27 mouse cellular contexts compared by ENCODE assay signal in the genomic region with DNA sequence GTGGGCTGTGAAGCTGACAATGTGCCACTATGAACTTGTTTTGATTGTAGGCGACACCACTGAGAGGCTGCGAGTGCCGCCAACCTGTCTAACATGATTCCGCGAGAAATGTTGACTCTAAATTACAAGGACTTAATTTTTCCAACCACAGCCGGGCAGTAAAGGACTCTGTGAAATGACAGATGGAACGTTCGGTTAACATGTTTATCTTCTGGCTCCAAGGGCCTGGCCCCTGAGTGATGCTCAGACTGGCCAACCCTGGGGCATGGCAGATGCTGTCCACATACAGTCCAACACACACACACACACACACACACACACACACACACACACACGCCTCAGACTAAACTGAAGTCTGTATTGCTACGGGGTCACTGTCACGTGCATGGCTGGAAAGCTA.
A peak's percentile ranks its signal among the peaks of the same experiment; 100 is the strongest.
DNase-seq lines count a peak whose midpoint lies in the region; ATAC-seq and TF ChIP-seq lines count a peak whose summit lies in the region.
"Had no signal": no experiment of that assay in that cellular context is flagged by ENCODE, and none has a peak within 500 bp of the region (broad histone marks: within the 10 kb centered on the region; RNA-seq: fewer than 3 reads in every experiment).

No protein-coding gene starts in this region.

- peak; percentile 36 for DNase-seq in embryonic facial prominence, embryonic 14.5 days (ENCODE audit: low spot score)
- no peak for DNase-seq in embryonic facial prominence, embryonic 10.5 days (ENCODE audit: low spot score)
- DNase-seq in lung, embryonic 14.5 days = peak; percentile 27
- DNase-seq in lung, adult 18-20 months = no peak
- peak; percentile 16 for DNase-seq in lung, postnatal 0 days (ENCODE audit: low spot score)
- no peak for DNase-seq in lung, postnatal 14 days
- DNase-seq: adrenal gland, adult 8-10 months; adrenal gland, postnatal 25 days; cerebellum, adult 11-12 months; cerebellum, adult 9-10 months; gastrocnemius, postnatal 10 days; gastrocnemius, postnatal 36 days; heart, adult 2 months; heart, postnatal 14 days; heart, postnatal 4 days had no signal

- 73% methylated on average over 10 of the region's 11 CpGs for WGBS in embryonic facial prominence, embryonic 14.5 days
- WGBS in embryonic facial prominence, embryonic 10.5 days = 86% methylated on average over 11 of the region's 11 CpGs
- 41% methylated on average over 11 of the region's 11 CpGs for WGBS in lung, embryonic 14.5 days
- 41% methylated on average over 11 of the region's 11 CpGs for WGBS in lung, postnatal 0 days

- no peak for ATAC-seq in embryonic facial prominence, embryonic 14.5 days (ENCODE audit: low read depth)
- ATAC-seq in lung, embryonic 14.5 days (ENCODE audit: insufficient read depth) = 0 out of 2 replicates have a peak, but pooled peaks have one; percentile 54
- peak; percentile 43; the same call in 1 of the 2 replicates for ATAC-seq in lung, postnatal 0 days
- no peak for ATAC-seq in frontal cortex, adult (ENCODE audit: low TSS enrichment)
- ATAC-seq: activated CD4-positive, CD25-positive, alpha-beta regulatory T cell, adult 4 months; CD4-positive, CD25-positive, alpha-beta regulatory T cell, adult 4 months; forebrain, embryonic 15.5 days; hindbrain, postnatal 0 days; inflammation-experienced regulatory T-cells, adult 6 months had no signal

- H3K4me2 ChIP-seq in embryonic facial prominence, embryonic 14.5 days (ENCODE audit: low read depth, low read length) = no peak overlapping the region
- no peak overlapping the region for H3K4me2 ChIP-seq in lung, embryonic 14.5 days
- no peak overlapping the region for H3K4me2 ChIP-seq in lung, postnatal 0 days (replicated peaks; ENCODE audit: low read depth, low read length)
- H3K4me2 ChIP-seq: embryonic facial prominence, embryonic 12.5 days; forebrain, embryonic 12.5 days; forebrain, embryonic 15.5 days; heart, embryonic 13.5 days; hindbrain, embryonic 14.5 days had no signal

- TF ChIP-seq CTCF in lung, embryonic 14.5 days (IDR thresholded peaks at IDR 0.05; ENCODE audit: low read depth) = no peak
- TF ChIP-seq CTCF in lung, postnatal 0 days (IDR thresholded peaks at IDR 0.05) = no peak

- H3K27ac ChIP-seq in embryonic facial prominence, embryonic 14.5 days (replicated peaks; ENCODE audit: low read depth, low read length) = no peak overlapping the region
- no peak overlapping the region for H3K27ac ChIP-seq in embryonic facial prominence, embryonic 10.5 days (replicated peaks)
- no peak overlapping the region for H3K27ac ChIP-seq in lung, embryonic 14.5 days (ENCODE audit: low read depth)
- H3K27ac ChIP-seq in lung, postnatal 0 days (ENCODE audit: low read length) = no peak overlapping the region
- H3K27ac ChIP-seq: embryonic facial prominence, embryonic 12.5 days; forebrain, embryonic 12.5 days; forebrain, embryonic 15.5 days; heart, adult 2 months; heart, embryonic 10.5 days; heart, embryonic 13.5 days; hindbrain, embryonic 14.5 days; hindbrain, postnatal 0 days had no signal

- no peaks in the 10 kb centered on the region for H3K36me3 ChIP-seq in embryonic facial prominence, embryonic 14.5 days (ENCODE audit: control insufficient read depth, insufficient read depth, low read length)
- H3K36me3 ChIP-seq in embryonic facial prominence, embryonic 10.5 days (replicated peaks) = no peaks in the 10 kb centered on the region
- no peaks in the 10 kb centered on the region for H3K36me3 ChIP-seq in lung, embryonic 14.5 days (ENCODE audit: insufficient read depth)
- H3K36me3 ChIP-seq in lung, postnatal 0 days (ENCODE audit: insufficient read depth, low read length) = no peaks in the 10 kb centered on the region
- H3K36me3 ChIP-seq: embryonic facial prominence, embryonic 12.5 days; forebrain, embryonic 12.5 days; forebrain, embryonic 15.5 days; heart, embryonic 10.5 days; heart, embryonic 13.5 days had no signal

- H3K4me3 ChIP-seq in embryonic facial prominence, embryonic 14.5 days (ENCODE audit: low read depth, low read length) = no peak overlapping the region
- no peak overlapping the region for H3K4me3 ChIP-seq in embryonic facial prominence, embryonic 10.5 days
- H3K4me3 ChIP-seq in lung, embryonic 14.5 days (ENCODE audit: low read depth, low read length) = no peak overlapping the region
- H3K4me3 ChIP-seq in lung, postnatal 0 days (ENCODE audit: low read depth, low read length) = no peak overlapping the region
- H3K4me3 ChIP-seq: embryonic facial prominence, embryonic 12.5 days; erythroblast, embryonic 14.5 days; forebrain, embryonic 12.5 days; forebrain, embryonic 15.5 days; heart, adult 2 months; heart, embryonic 10.5 days; heart, embryonic 13.5 days had no signal

- H3K27me3 ChIP-seq in embryonic facial prominence, embryonic 14.5 days (replicated peaks; ENCODE audit: control insufficient read depth, insufficient read depth, low read length) = no peaks in the 10 kb centered on the region
- H3K27me3 ChIP-seq in embryonic facial prominence, embryonic 10.5 days (replicated peaks; ENCODE audit: low read depth, poor library complexity, severe bottlenecking) = no peaks in the 10 kb centered on the region
- H3K27me3 ChIP-seq in lung, embryonic 14.5 days (ENCODE audit: insufficient read depth, low read length) = peaks cover 3% of the 10 kb centered on the region; the same call in 1 of the 2 replicates
- no peaks in the 10 kb centered on the region for H3K27me3 ChIP-seq in lung, postnatal 0 days (replicated peaks; ENCODE audit: insufficient read depth, low read length)
- H3K27me3 ChIP-seq: embryonic facial prominence, embryonic 12.5 days; forebrain, embryonic 12.5 days; forebrain, embryonic 15.5 days had no signal

- no peak for TF ChIP-seq EP300 in lung, postnatal 0 days (IDR thresholded peaks at IDR 0.05)

- peaks cover 16% of the 10 kb centered on the region for H3K4me1 ChIP-seq in embryonic facial prominence, embryonic 14.5 days (ENCODE audit: control insufficient read depth, insufficient read depth, low read length)
- H3K4me1 ChIP-seq in embryonic facial prominence, embryonic 10.5 days = no peaks in the 10 kb centered on the region
- H3K4me1 ChIP-seq in lung, embryonic 14.5 days (ENCODE audit: insufficient read depth) = peaks cover 8% of the 10 kb centered on the region; the same call in 1 of the 2 replicates
- H3K4me1 ChIP-seq in lung, postnatal 0 days (ENCODE audit: insufficient read depth, low read depth, low read length) = 0 out of 2 replicates have a peak, but pooled peaks cover 4% of the 10 kb centered on the region
- H3K4me1 ChIP-seq: forebrain, embryonic 12.5 days; forebrain, embryonic 15.5 days had no signal

- H3K9me3 ChIP-seq in embryonic facial prominence, embryonic 14.5 days (ENCODE audit: control insufficient read depth, low read length) = no peaks in the 10 kb centered on the region
- no peaks in the 10 kb centered on the region for H3K9me3 ChIP-seq in embryonic facial prominence, embryonic 10.5 days
- H3K9me3 ChIP-seq in lung, embryonic 14.5 days (ENCODE audit: low read depth, low read length) = no peaks in the 10 kb centered on the region
- H3K9me3 ChIP-seq in lung, postnatal 0 days (ENCODE audit: low read length) = no peaks in the 10 kb centered on the region
- H3K9me3 ChIP-seq: embryonic facial prominence, embryonic 12.5 days; forebrain, embryonic 12.5 days; forebrain, embryonic 15.5 days; heart, embryonic 10.5 days; heart, embryonic 13.5 days had no signal

- no peak overlapping the region for H3K9ac ChIP-seq in embryonic facial prominence, embryonic 14.5 days (ENCODE audit: low read depth, low read length)
- no peak overlapping the region for H3K9ac ChIP-seq in lung, embryonic 14.5 days
- H3K9ac ChIP-seq in lung, postnatal 0 days (replicated peaks; ENCODE audit: low read depth) = no peak overlapping the region
- H3K9ac ChIP-seq: embryonic facial prominence, embryonic 12.5 days; forebrain, embryonic 12.5 days; forebrain, embryonic 15.5 days; heart, embryonic 13.5 days; hindbrain, embryonic 14.5 days had no signal

Comparison
In these comparisons a context has a peak if more than half of its experiments do, and no peak if none do; other contexts are left out.
1. DNase-seq: peak in embryonic facial prominence, embryonic 14.5 days (single experiment), lung, embryonic 14.5 days (single experiment) and lung, postnatal 0 days (single experiment); none in embryonic facial prominence, embryonic 10.5 days (single experiment), lung, adult 18-20 months (0 of 2) and lung, postnatal 14 days (single experiment).
2. ATAC-seq: peak in lung, embryonic 14.5 days (single experiment) and lung, postnatal 0 days (single experiment); none in embryonic facial prominence, embryonic 14.5 days (single experiment) and frontal cortex, adult (single experiment).